18 mouse cellular contexts compared by ENCODE assay signal in genomic region chrX:56769838-56770237, GRCm38 (mm10). TPM values are rescaled to one million over a fixed set of nuclear protein-coding genes. Genes with fewer than 3 reads are reported as not detected.
DNase-seq lines count a peak whose midpoint lies in the region; ATAC-seq and TF ChIP-seq lines count a peak whose summit lies in the region.
"Had no signal": no experiment of that assay in that cellular context is flagged by ENCODE, and none has a peak within 500 bp of the region (broad histone marks: within the 10 kb centered on the region; RNA-seq: fewer than 3 reads in every experiment).

No protein-coding gene starts in this region.

- H3K4me3 ChIP-seq in liver, embryonic 16.5 days (ENCODE audit: low read depth, low read length) = no peak overlapping the region
- no peak overlapping the region for H3K4me3 ChIP-seq in liver, embryonic 11.5 days (ENCODE audit: low read depth, low read length)
- no peak overlapping the region for H3K4me3 ChIP-seq in lung, postnatal 0 days (ENCODE audit: low read depth, low read length)
- H3K4me3 ChIP-seq in hindbrain, embryonic 13.5 days = no peak overlapping the region
- H3K4me3 ChIP-seq: forebrain, embryonic 15.5 days had no signal

- H3K4me2 ChIP-seq in liver, embryonic 16.5 days (ENCODE audit: low read depth, low read length) = no peak overlapping the region
- no peak overlapping the region for H3K4me2 ChIP-seq in liver, embryonic 11.5 days
- no peak overlapping the region for H3K4me2 ChIP-seq in lung, postnatal 0 days (replicated peaks; ENCODE audit: low read depth, low read length)
- no peak overlapping the region for H3K4me2 ChIP-seq in hindbrain, embryonic 13.5 days
- H3K4me2 ChIP-seq: forebrain, embryonic 15.5 days had no signal

- DNase-seq in adrenal gland, postnatal 14 days = peak; percentile 29
- DNase-seq in adrenal gland, adult 2 months = no peak
- no peak for DNase-seq in liver, embryonic 11.5 days (ENCODE audit: low spot score)
- peak; percentile 80 for DNase-seq in lung, postnatal 0 days (ENCODE audit: low spot score)
- DNase-seq in urinary bladder, adult 18-20 months (ENCODE audit: low spot score in 2 of 2) = no peak
- DNase-seq in thymus, postnatal 0 days (ENCODE audit: low spot score) = no peak
- DNase-seq: adrenal gland, postnatal 25 days; gastrocnemius, postnatal 25 days; left cerebral cortex, postnatal 4 days; right cerebral cortex, adult 18-20 months; thymus, postnatal 36 days had no signal

- no peaks in the 10 kb centered on the region for H3K27me3 ChIP-seq in liver, embryonic 16.5 days (ENCODE audit: control insufficient read depth, insufficient read depth, low read depth, low read length)
- H3K27me3 ChIP-seq in liver, embryonic 11.5 days (replicated peaks; ENCODE audit: control insufficient read depth, insufficient read depth, low read length) = no peaks in the 10 kb centered on the region
- no peaks in the 10 kb centered on the region for H3K27me3 ChIP-seq in lung, postnatal 0 days (replicated peaks; ENCODE audit: insufficient read depth, low read length)
- H3K27me3 ChIP-seq in hindbrain, embryonic 13.5 days = no peaks in the 10 kb centered on the region
- H3K27me3 ChIP-seq: forebrain, embryonic 15.5 days had no signal

- H3K4me1 ChIP-seq in liver, embryonic 16.5 days (ENCODE audit: control insufficient read depth, low read depth, low read length) = no peaks in the 10 kb centered on the region; the same call in 1 of the 2 replicates
- H3K4me1 ChIP-seq in liver, embryonic 11.5 days (replicated peaks; ENCODE audit: control insufficient read depth, insufficient read depth, low read length) = no peaks in the 10 kb centered on the region
- no peaks in the 10 kb centered on the region for H3K4me1 ChIP-seq in lung, postnatal 0 days (ENCODE audit: insufficient read depth, low read depth, low read length)
- H3K4me1 ChIP-seq in hindbrain, embryonic 13.5 days (replicated peaks) = no peaks in the 10 kb centered on the region
- H3K4me1 ChIP-seq: forebrain, embryonic 15.5 days had no signal

- no peak overlapping the region for H3K27ac ChIP-seq in liver, embryonic 16.5 days (ENCODE audit: low read length)
- H3K27ac ChIP-seq in liver, embryonic 11.5 days (ENCODE audit: low read depth, low read length) = no peak overlapping the region
- no peak overlapping the region for H3K27ac ChIP-seq in lung, postnatal 0 days (ENCODE audit: low read length)
- no peak overlapping the region for H3K27ac ChIP-seq in hindbrain, embryonic 13.5 days
- H3K27ac ChIP-seq: forebrain, embryonic 15.5 days; hindbrain, postnatal 0 days had no signal

- peak; percentile 41; the same call in 1 of the 2 replicates for ATAC-seq in liver, embryonic 16.5 days (ENCODE audit: low read depth)
- no peak for ATAC-seq in liver, embryonic 11.5 days (replicated peaks; ENCODE audit: low FRiP score)
- peak; percentile 83 for ATAC-seq in lung, postnatal 0 days
- ATAC-seq in hindbrain, embryonic 13.5 days (ENCODE audit: low FRiP score) = no peak
- ATAC-seq: forebrain, embryonic 15.5 days; hindbrain, postnatal 0 days had no signal

- H3K9me3 ChIP-seq in liver, embryonic 16.5 days (replicated peaks; ENCODE audit: control insufficient read depth, low read length) = no peaks in the 10 kb centered on the region
- no peaks in the 10 kb centered on the region for H3K9me3 ChIP-seq in liver, embryonic 11.5 days (ENCODE audit: control insufficient read depth, low read length)
- H3K9me3 ChIP-seq in lung, postnatal 0 days (ENCODE audit: low read length) = no peaks in the 10 kb centered on the region
- no peaks in the 10 kb centered on the region for H3K9me3 ChIP-seq in hindbrain, embryonic 13.5 days
- H3K9me3 ChIP-seq: forebrain, embryonic 15.5 days had no signal

- no peak overlapping the region for H3K9ac ChIP-seq in liver, embryonic 16.5 days (ENCODE audit: low read depth, low read length)
- no peak overlapping the region for H3K9ac ChIP-seq in liver, embryonic 11.5 days (ENCODE audit: low read depth, low read length)
- no peak overlapping the region for H3K9ac ChIP-seq in lung, postnatal 0 days (replicated peaks; ENCODE audit: low read depth)
- H3K9ac ChIP-seq in hindbrain, embryonic 13.5 days = no peak overlapping the region
- H3K9ac ChIP-seq: forebrain, embryonic 15.5 days had no signal

- TF ChIP-seq EP300 in lung, postnatal 0 days (IDR thresholded peaks at IDR 0.05) = peak; percentile 84

- H3K36me3 ChIP-seq in liver, embryonic 16.5 days (ENCODE audit: control insufficient read depth, insufficient read depth) = no peaks in the 10 kb centered on the region
- no peaks in the 10 kb centered on the region for H3K36me3 ChIP-seq in liver, embryonic 11.5 days (ENCODE audit: control insufficient read depth, insufficient read depth, low read length)
- no peaks in the 10 kb centered on the region for H3K36me3 ChIP-seq in lung, postnatal 0 days (ENCODE audit: insufficient read depth, low read length)
- H3K36me3 ChIP-seq in hindbrain, embryonic 13.5 days = no peaks in the 10 kb centered on the region
- H3K36me3 ChIP-seq: forebrain, embryonic 15.5 days had no signal

- no peak for TF ChIP-seq CTCF in lung, postnatal 0 days (IDR thresholded peaks at IDR 0.05)

RNA-seq across cellular contexts. Expression of gene Fhl1, which starts 38.3 kb away (rescaled TPM):
- 97.5 and 101 TPM in 2 replicates for total RNA-seq in adrenal gland, postnatal 14 days (2021)
- total RNA-seq in adrenal gland, adult 2 months (2021) = 10 to 100 TPM; 27.9 to 59.4 TPM
- 31.5 and 35.3 TPM in 2 replicates for polyA plus RNA-seq in adrenal gland, adult 2 months (2012; rRNA removed)
- 17.0 and 24.9 TPM in 2 replicates for polyA plus RNA-seq in liver, embryonic 16.5 days (2015; fragmentation: Nextera tagmentation; extraction: Ambion mirVana)
- 17.2 and 19.7 TPM in 2 replicates for polyA plus RNA-seq in liver, embryonic 11.5 days (2014; fragmentation: Nextera tagmentation; extraction: Ambion mirVana)
- 982 and 1,058 TPM in 2 replicates for polyA plus RNA-seq in lung, postnatal 0 days (2015; fragmentation: Nextera tagmentation; extraction: Ambion mirVana)
- polyA plus RNA-seq in thymus, postnatal 0 days (2015; fragmentation: Nextera tagmentation; extraction: Ambion mirVana) = 7.9 and 9.5 TPM in 2 replicates
- polyA plus RNA-seq in hindbrain, embryonic 13.5 days (2015; fragmentation: Nextera tagmentation; extraction: Ambion mirVana) = 127 and 139 TPM in 2 replicates

RNA-seq across cellular contexts. Expression of gene Map7d3, which starts 52.3 kb away (rescaled TPM):
- 2.8 and 3.0 TPM in 2 replicates for total RNA-seq in adrenal gland, postnatal 14 days (2021)
- total RNA-seq in adrenal gland, adult 2 months (2021) = 1 to 10 TPM; 1.0 to 3.4 TPM
- polyA plus RNA-seq in adrenal gland, adult 2 months (2012; rRNA removed) = not detected in 2 replicates
- 0.35 TPM in 2 replicates for polyA plus RNA-seq in liver, embryonic 16.5 days (2015; fragmentation: Nextera tagmentation; extraction: Ambion mirVana)
- 1.4 and 1.5 TPM in 2 replicates for polyA plus RNA-seq in liver, embryonic 11.5 days (2014; fragmentation: Nextera tagmentation; extraction: Ambion mirVana)
- 2.4 and 2.6 TPM in 2 replicates for polyA plus RNA-seq in lung, postnatal 0 days (2015; fragmentation: Nextera tagmentation; extraction: Ambion mirVana)
- polyA plus RNA-seq in thymus, postnatal 0 days (2015; fragmentation: Nextera tagmentation; extraction: Ambion mirVana) = 1.1 and 1.2 TPM in 2 replicates
- 0.88 and 1.3 TPM in 2 replicates for polyA plus RNA-seq in hindbrain, embryonic 13.5 days (2015; fragmentation: Nextera tagmentation; extraction: Ambion mirVana)
- total RNA-seq: hindbrain, postnatal 0 days; layer of hippocampus, postnatal 14 days; monocyte, adult 5-6 weeks had no signal
- polyA plus RNA-seq: cortical plate, adult 2 months had no signal

Comparison
In these comparisons a context has a peak if more than half of its experiments do, and no peak if none do; other contexts are left out.
1. DNase-seq: peak in adrenal gland, postnatal 14 days (single experiment) and lung, postnatal 0 days (single experiment); none in adrenal gland, adult 2 months (single experiment), liver, embryonic 11.5 days (single experiment), urinary bladder, adult 18-20 months (0 of 2) and thymus, postnatal 0 days (single experiment).
2. ATAC-seq: peak in liver, embryonic 16.5 days (single experiment) and lung, postnatal 0 days (single experiment); none in liver, embryonic 11.5 days (single experiment) and hindbrain, embryonic 13.5 days (single experiment).